Mouse (Mus musculus) brain, embryonic 14.5 days (tissue): ENCODE results near the gene Kxd1.

ENCODE experiments used
- CTCF ChIP-seq: fragments of 200-500 bp; IDR thresholded peaks from 2 replicates; pipeline ENCODE4 v1.5.1; 2012; ENCODE audit warnings: inconsistent platforms, mild to moderate bottlenecking, moderate library complexity, borderline replicate concordance; ENCODE audit not compliant: insufficient read depth, insufficient read length; ENCODE audit errors: extremely low read depth
- POLR2A ChIP-seq: fragments of 200-500 bp; IDR thresholded peaks from 2 replicates; pipeline ENCODE4 v1.6.1; 2012; ENCODE audit warnings: mild to moderate bottlenecking, inconsistent platforms, borderline replicate concordance; ENCODE audit not compliant: poor library complexity, insufficient read depth, insufficient read length, severe bottlenecking; ENCODE audit errors: extremely low read depth

GRCm38 (mm10) chr8:70574302-70574701, 46.5 kb upstream of the Kxd1 start:
- TF ChIP-seq POLR2A (no peak), CTCF (no peak)
